Mouse (Mus musculus) neutrophil, adult 5-6 weeks (primary cell): ENCODE data around the gene Gm13889. TPM values are rescaled to one million over a fixed set of nuclear protein-coding genes. Genes with fewer than 3 reads are reported as not detected.

ENCODE experiments used
- ATAC-seq: fragments of 151-379, 151-347 bp; 2 replicates; pipeline ENCODE4 v1.8.0; 2017; ENCODE audit warnings: mild to moderate bottlenecking, moderate TSS enrichment; ENCODE audit not compliant: insufficient number of reproducible peaks, poor library complexity, low FRiP score, severe bottlenecking; ENCODE audit errors: extremely low read depth
- total RNA-seq: library from RNA; stranded (forward); fragments of 200-1000 nt; gene quantifications from 2 replicates; pipeline ENCODE4 v1.2.3, GENCODE M21; 2017

Gene Gm13889
- total RNA-seq, 1 experiment from 2014 or later = not detected

- no peak for ATAC-seq
These were observed 4.7 kb upstream of the Gm13889 start for GRCm38 (mm10) chr2:93961716-93962115.

GRCm38 (mm10) chr2:93959346-93959745 is 2.3 kb upstream of the Gm13889 start:
- ATAC-seq = no peak

- ATAC-seq = no peak
These were observed 1.2 kb upstream of the Gm13889 start for GRCm38 (mm10) chr2:93958216-93958615.

- ATAC-seq = no peak
These were observed 779 bp upstream of the Gm13889 start for GRCm38 (mm10) chr2:93957785-93958175.

GRCm38 (mm10) chr2:93956331-93956801 is 635 bp downstream of the Gm13889 start:
- ATAC-seq = no peak

GRCm38 (mm10) chr2:93955886-93956285 is 1.1 kb downstream of the Gm13889 start:
- ATAC-seq = no peak

GRCm38 (mm10) chr2:93954781-93955578 is 2.0 kb downstream of the Gm13889 start:
- no peak for ATAC-seq

- ATAC-seq = no peak
These were observed 3.3 kb downstream of the Gm13889 start for GRCm38 (mm10) chr2:93953726-93954125.

- no peak for ATAC-seq
These were observed 10.0 kb downstream of the Gm13889 start for GRCm38 (mm10) chr2:93946976-93947375.

- no peak for ATAC-seq
These were observed 12.1 kb downstream of the Gm13889 start for GRCm38 (mm10) chr2:93944855-93945254.

GRCm38 (mm10) chr2:93944099-93944498 is 12.9 kb downstream of the Gm13889 start:
- no peak for ATAC-seq

- no peak for ATAC-seq
These were observed 15.3 kb downstream of the Gm13889 start for GRCm38 (mm10) chr2:93941670-93942069.

- no peak for ATAC-seq
These were observed 18.5 kb downstream of the Gm13889 start for GRCm38 (mm10) chr2:93938534-93938933.

- no peak for ATAC-seq
These were observed 28.1 kb downstream of the Gm13889 start for GRCm38 (mm10) chr2:93928866-93929265.

GRCm38 (mm10) chr2:93927701-93928437 is 29.1 kb downstream of the Gm13889 start:
- no peak for ATAC-seq

- no peak for ATAC-seq
These were observed 30.9 kb downstream of the Gm13889 start for GRCm38 (mm10) chr2:93926141-93926540.

GRCm38 (mm10) chr2:93919093-93919492 is 37.9 kb downstream of the Gm13889 start:
- ATAC-seq = no peak

- no peak for ATAC-seq
These were observed 43.4 kb downstream of the Gm13889 start for GRCm38 (mm10) chr2:93913552-93913951.

- ATAC-seq = no peak
These were observed 45.1 kb downstream of the Gm13889 start for GRCm38 (mm10) chr2:93911942-93912341.

- no peak for ATAC-seq
These were observed 47.3 kb downstream of the Gm13889 start for GRCm38 (mm10) chr2:93909716-93910115.
